Mouse (Mus musculus): ENCODE results near the gene Tent4a. TPM values are rescaled to one million over a fixed set of nuclear protein-coding genes. Genes with fewer than 3 reads are reported as not detected.

The Tent4a gene
- polyA plus RNA-seq (2012; fragmentation: generic; extraction: Trizol): 10 to 100 TPM in 1 of 2 experiments, 1 to 10 TPM in 1; 4.0 to 16.1 TPM

GRCm38 (mm10) chr13:69534334-69534653 lies at the start of gene Tent4a:
Gene Tent4a (minus strand): TSS chr13:69534617.

GRCm38 (mm10) chr13:69533405-69534333 lies 748 bp downstream of the Tent4a start, which contains the start of gene Nsun2:
Gene Nsun2 (plus strand): TSS chr13:69533746.

Other genes with a start within 250 kb of the Tent4a start
- gene Nsun2, start 871 bp downstream of the Tent4a start, polyA plus RNA-seq (2012; fragmentation: generic; extraction: Trizol): 10 to 100 TPM; 12.4 to 34.9 TPM
- gene Srd5a1, start 76.8 kb upstream of the Tent4a start, polyA plus RNA-seq (2012; fragmentation: generic; extraction: Trizol): 1 to 10 TPM; 1.8 to 5.8 TPM
- not detected for gene Ube2ql1, start 205.3 kb upstream of the Tent4a start, polyA plus RNA-seq (2012; fragmentation: generic; extraction: Trizol)